11 mouse cellular contexts compared by ENCODE assay signal in genomic region chr5:54005865-54006225, GRCm38 (mm10).
"Had no signal": no experiment of that assay in that cellular context is flagged by ENCODE, and none has a peak within 500 bp of the region (broad histone marks: within the 10 kb centered on the region; RNA-seq: fewer than 3 reads in every experiment).

No protein-coding gene starts in this region.

- ATAC-seq: intestine, postnatal 0 days; midbrain, embryonic 16.5 days had no signal

- H3K4me3 ChIP-seq: limb, embryonic 12.5 days; liver, embryonic 15.5 days had no signal

- DNase-seq: kidney, postnatal 25 days; layer of hippocampus, adult 9-11 months; liver; lung, adult 2 months; right cerebral cortex, postnatal 25 days; thymus, adult 18-20 months; thymus, postnatal 14 days had no signal

- H3K27me3 ChIP-seq: liver, embryonic 15.5 days had no signal

- H3K4me2 ChIP-seq: limb, embryonic 12.5 days; liver, embryonic 15.5 days had no signal

- H3K9ac ChIP-seq: limb, embryonic 12.5 days; liver, embryonic 15.5 days had no signal

- H3K27ac ChIP-seq: limb, embryonic 12.5 days; liver, embryonic 15.5 days had no signal

- H3K36me3 ChIP-seq: limb, embryonic 12.5 days; liver, embryonic 15.5 days had no signal

- H3K9me3 ChIP-seq: limb, embryonic 12.5 days; liver, embryonic 15.5 days had no signal
